Mouse (Mus musculus): ENCODE measurements around the gene Gm26741. TPM values are rescaled to one million over a fixed set of nuclear protein-coding genes. Genes with fewer than 3 reads are reported as not detected.

Gene Gm26741
- polyA plus RNA-seq, 1 experiment from 2014 or later: not detected

DNA sequence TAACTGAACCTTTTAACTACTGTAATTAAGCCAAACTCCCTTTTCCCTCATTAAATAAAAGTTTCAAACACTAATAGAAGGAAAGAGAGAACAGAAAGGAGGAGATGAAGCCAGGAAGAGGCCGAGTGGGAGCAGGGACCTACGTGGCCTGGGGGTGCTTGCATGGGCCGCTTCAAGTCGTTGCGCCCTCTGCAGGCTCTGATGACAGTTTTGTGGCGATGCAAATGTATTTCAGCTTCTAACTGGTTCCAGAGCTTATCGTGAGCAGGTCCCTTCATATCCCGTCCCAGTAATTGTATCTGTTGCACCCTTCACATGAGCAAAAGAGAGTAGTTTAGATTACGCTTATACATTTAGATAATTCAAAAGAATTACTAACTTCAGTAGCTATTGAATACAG, 5.4 kb upstream of the Gm26741 start:
- Histone ChIP-seq H3K4me2 (replicated peaks; ENCODE audit: low read depth) (no peak overlapping the region), H3K9ac (ENCODE audit: low read length) (no peak overlapping the region), H3K4me3 (ENCODE audit: low read depth, low read length) (no peak overlapping the region), H3K27me3 (ENCODE audit: control insufficient read depth, insufficient read depth, low read length) (no peaks in the 10 kb centered on the region), H3K9me3 (ENCODE audit: control insufficient read depth, low read length) (no peaks in the 10 kb centered on the region), H3K4me1 (replicated peaks; ENCODE audit: control insufficient read depth, insufficient read depth) (no peaks in the 10 kb centered on the region), H3K27ac (replicated peaks) (no peak overlapping the region), H3K36me3 (ENCODE audit: control insufficient read depth, insufficient read depth, low read length) (peaks cover 11% of the 10 kb centered on the region; the same call in 1 of the 2 replicates)
- TF ChIP-seq CTCF (IDR thresholded peaks at IDR 0.05; ENCODE audit: low read depth): peak; percentile 41
- TF ChIP-seq EP300 (optimal IDR thresholded peaks at IDR 0.05): no peak
- WGBS: 83% methylated on average over 9 of the region's 9 CpGs
- DNase-seq (ENCODE audit: low spot score) (peak; percentile 19), ATAC-seq (ENCODE audit: low FRiP score, low TSS enrichment) (no peak)

GRCm38 (mm10) chr10:52360241-52360735, 1.7 kb downstream of the Gm26741 start:
- 97% methylated on average over 4 of the region's 4 CpGs for WGBS
- no peak overlapping the region for H3K4me3 ChIP-seq (ENCODE audit: low read depth, low read length)
- DNase-seq (ENCODE audit: low spot score): no peak
- H3K9me3 ChIP-seq (ENCODE audit: control insufficient read depth, low read length): no peaks in the 10 kb centered on the region
- H3K27ac ChIP-seq (replicated peaks): no peak overlapping the region
- H3K9ac ChIP-seq (ENCODE audit: low read length): no peak overlapping the region
- no peak for TF ChIP-seq CTCF (IDR thresholded peaks at IDR 0.05; ENCODE audit: low read depth)
- TF ChIP-seq EP300 (optimal IDR thresholded peaks at IDR 0.05): no peak
- H3K27me3 ChIP-seq (ENCODE audit: control insufficient read depth, insufficient read depth, low read length): no peaks in the 10 kb centered on the region
- ATAC-seq (ENCODE audit: low FRiP score, low TSS enrichment): no peak
- no peaks in the 10 kb centered on the region for H3K36me3 ChIP-seq (ENCODE audit: control insufficient read depth, insufficient read depth, low read length)
- no peak overlapping the region for H3K4me2 ChIP-seq (replicated peaks; ENCODE audit: low read depth)
- no peaks in the 10 kb centered on the region for H3K4me1 ChIP-seq (replicated peaks; ENCODE audit: control insufficient read depth, insufficient read depth)

- no peak overlapping the region for H3K4me3 ChIP-seq (ENCODE audit: low read depth, low read length)
- no peak for ATAC-seq (ENCODE audit: low FRiP score, low TSS enrichment)
Measured at GRCm38 (mm10) chr10:52360862-52361609, 2.5 kb downstream of the Gm26741 start.

DNA sequence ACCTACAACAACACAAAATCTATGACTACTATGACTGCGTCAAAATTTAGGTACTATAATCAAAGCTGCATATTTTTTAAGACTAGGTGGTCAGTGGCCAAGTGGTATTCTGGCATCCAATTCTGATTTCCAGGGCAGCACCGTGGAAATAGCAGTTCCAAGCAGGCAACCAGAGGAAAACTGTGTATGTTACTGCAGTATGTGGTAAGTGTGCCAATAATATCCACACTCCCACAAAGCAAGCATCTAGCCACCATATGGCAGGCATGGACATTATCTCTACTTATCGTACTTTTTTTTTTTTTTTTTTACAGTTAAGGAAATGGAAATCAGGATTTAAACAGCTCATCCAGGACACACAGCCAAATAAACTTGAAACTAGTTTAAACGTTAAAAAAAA, 9.8 kb downstream of the Gm26741 start:
- TF ChIP-seq EP300 (optimal IDR thresholded peaks at IDR 0.05): no peak
- no peak for TF ChIP-seq CTCF (IDR thresholded peaks at IDR 0.05; ENCODE audit: low read depth)

More at GRCm38 (mm10) chr10:52360862-52361609, 2.5 kb downstream of the Gm26741 start:
- Histone ChIP-seq H3K9ac (ENCODE audit: low read length) (no peak overlapping the region), H3K4me1 (replicated peaks; ENCODE audit: control insufficient read depth, insufficient read depth) (no peaks in the 10 kb centered on the region), H3K9me3 (ENCODE audit: control insufficient read depth, low read length) (no peaks in the 10 kb centered on the region), H3K27me3 (ENCODE audit: control insufficient read depth, insufficient read depth, low read length) (no peaks in the 10 kb centered on the region), H3K27ac (replicated peaks) (no peak overlapping the region), H3K4me2 (replicated peaks; ENCODE audit: low read depth) (no peak overlapping the region), H3K36me3 (ENCODE audit: control insufficient read depth, insufficient read depth, low read length) (no peaks in the 10 kb centered on the region)
- WGBS: 88% methylated on average over 9 of the region's 9 CpGs
- DNase-seq (ENCODE audit: low spot score): no peak
- no peak for TF ChIP-seq CTCF (IDR thresholded peaks at IDR 0.05; ENCODE audit: low read depth)
- TF ChIP-seq EP300 (optimal IDR thresholded peaks at IDR 0.05): no peak

GRCm38 (mm10) chr10:52373834-52374233, 15.3 kb downstream of the Gm26741 start:
- no peak overlapping the region for H3K4me2 ChIP-seq (replicated peaks; ENCODE audit: low read depth)
- no peaks in the 10 kb centered on the region for H3K27me3 ChIP-seq (ENCODE audit: control insufficient read depth, insufficient read depth, low read length)
- no peaks in the 10 kb centered on the region for H3K36me3 ChIP-seq (ENCODE audit: control insufficient read depth, insufficient read depth, low read length)
- ATAC-seq (ENCODE audit: low FRiP score, low TSS enrichment) (no peak), DNase-seq (ENCODE audit: low spot score) (no peak)
- no peaks in the 10 kb centered on the region for H3K4me1 ChIP-seq (replicated peaks; ENCODE audit: control insufficient read depth, insufficient read depth)
- H3K9me3 ChIP-seq (ENCODE audit: control insufficient read depth, low read length): no peaks in the 10 kb centered on the region
- no peak overlapping the region for H3K27ac ChIP-seq (replicated peaks)
- WGBS: 70% methylated on average over 4 of the region's 4 CpGs
- no peak overlapping the region for H3K9ac ChIP-seq (ENCODE audit: low read length)
- TF ChIP-seq EP300 (optimal IDR thresholded peaks at IDR 0.05) (no peak), CTCF (IDR thresholded peaks at IDR 0.05; ENCODE audit: low read depth) (no peak)
- no peak overlapping the region for H3K4me3 ChIP-seq (ENCODE audit: low read depth, low read length)

More for the DNA sequence above, 9.8 kb downstream of the Gm26741 start:
- WGBS: 72% methylated on average over 4 of the region's 4 CpGs
- Histone ChIP-seq H3K27me3 (ENCODE audit: control insufficient read depth, insufficient read depth, low read length) (no peaks in the 10 kb centered on the region), H3K9me3 (ENCODE audit: control insufficient read depth, low read length) (no peaks in the 10 kb centered on the region), H3K4me2 (replicated peaks; ENCODE audit: low read depth) (no peak overlapping the region), H3K4me1 (replicated peaks; ENCODE audit: control insufficient read depth, insufficient read depth) (no peaks in the 10 kb centered on the region), H3K36me3 (ENCODE audit: control insufficient read depth, insufficient read depth, low read length) (no peaks in the 10 kb centered on the region), H3K27ac (replicated peaks) (no peak overlapping the region), H3K4me3 (ENCODE audit: low read depth, low read length) (no peak overlapping the region), H3K9ac (ENCODE audit: low read length) (no peak overlapping the region)
- DNase-seq (ENCODE audit: low spot score) (no peak), ATAC-seq (ENCODE audit: low FRiP score, low TSS enrichment) (no peak)

GRCm38 (mm10) chr10:52374651-52375050, 16.1 kb downstream of the Gm26741 start:
- Histone ChIP-seq H3K27me3 (ENCODE audit: control insufficient read depth, insufficient read depth, low read length) (no peaks in the 10 kb centered on the region), H3K9me3 (ENCODE audit: control insufficient read depth, low read length) (no peaks in the 10 kb centered on the region), H3K4me2 (replicated peaks; ENCODE audit: low read depth) (no peak overlapping the region), H3K27ac (replicated peaks) (no peak overlapping the region), H3K4me3 (ENCODE audit: low read depth, low read length) (no peak overlapping the region), H3K4me1 (replicated peaks; ENCODE audit: control insufficient read depth, insufficient read depth) (no peaks in the 10 kb centered on the region), H3K36me3 (ENCODE audit: control insufficient read depth, insufficient read depth, low read length) (no peaks in the 10 kb centered on the region), H3K9ac (ENCODE audit: low read length) (no peak overlapping the region)
- DNase-seq (ENCODE audit: low spot score) (no peak), ATAC-seq (ENCODE audit: low FRiP score, low TSS enrichment) (no peak)
- TF ChIP-seq EP300 (optimal IDR thresholded peaks at IDR 0.05) (no peak), CTCF (IDR thresholded peaks at IDR 0.05; ENCODE audit: low read depth) (no peak)
